Mouse (Mus musculus) liver, embryonic 12.5 days (tissue): Measurements from ENCODE around the gene Atp4a. TPM values are rescaled to one million over a fixed set of nuclear protein-coding genes. Genes with fewer than 3 reads are reported as not detected.

ENCODE experiments used
- ATAC-seq: fragments of 200-750 bp; cut with Nextera tagmentation; 2 replicates; pipeline ENCODE4 v1.8.0; 2017; ENCODE audit warnings: moderate number of reproducible peaks, mild to moderate bottlenecking, moderate library complexity
- H3K27ac ChIP-seq: fragments of 300-500 bp; sonication (generic); 2 replicates; pipeline ENCODE4 v1.5.1; 2016; ENCODE audit warnings: mild to moderate bottlenecking
- H3K27me3 ChIP-seq: fragments of 300-500 bp; sonication (generic); replicated peaks from 2 replicates; pipeline ENCODE4 v1.6.1; 2016; ENCODE audit warnings: mild to moderate bottlenecking, moderate library complexity
- H3K36me3 ChIP-seq: fragments of 300-500 bp; sonication (generic); 2 replicates; pipeline ENCODE4 v1.6.1; 2016; ENCODE audit warnings: mild to moderate bottlenecking, moderate library complexity
- H3K4me1 ChIP-seq: fragments of 300-500 bp; sonication (generic); 2 replicates; pipeline ENCODE4 v1.6.1; 2016
- H3K4me2 ChIP-seq: fragments of 300-500 bp; sonication (generic); 2 replicates; pipeline ENCODE4 v1.6.1; 2016; ENCODE audit warnings: mild to moderate bottlenecking, moderate library complexity
- H3K4me3 ChIP-seq: fragments of 300-500 bp; sonication (generic); 2 replicates; pipeline ENCODE4 v1.5.1; 2016; ENCODE audit warnings: mild to moderate bottlenecking, moderate library complexity
- H3K9ac ChIP-seq: fragments of 300-500 bp; sonication (generic); 2 replicates; pipeline ENCODE4 v1.6.1; 2016; ENCODE audit warnings: mild to moderate bottlenecking, moderate library complexity
- H3K9me3 ChIP-seq: fragments of 300-500 bp; sonication (generic); replicated peaks from 2 replicates; pipeline ENCODE4 v1.6.1; 2016; ENCODE audit warnings: mild to moderate bottlenecking, moderate library complexity
- WGBS: fragments of 180-500 bp; shearing (Covaris S2); methylation state at CpG from one replicate; pipeline ENCODE4 v1.1.7; 2016; ENCODE audit not compliant: insufficient replicate concordance; 5-methylcytosine and 5-hydroxymethylcytosine counted together
- polyA plus RNA-seq: library from polyadenylated mRNA; unstranded; fragments of >200 nt; fragmentation: Nextera tagmentation; extraction: Ambion mirVana; gene quantifications from 2 replicates; pipeline ENCODE4 v1.2.1, GENCODE M21; 2016

Atp4a gene
- polyA plus RNA-seq: 1.8 and 1.9 TPM in 2 replicates

- Histone ChIP-seq H3K4me3 (no peak within 1 kb of the TSS), H3K4me1 (peaks cover 13% of the 10 kb centered on the region), H3K27me3 (peaks cover 60% of the 10 kb centered on the region), H3K9ac (no peak within 1 kb of the TSS), H3K27ac (no peak within 1 kb of the TSS), H3K36me3 (no peaks in the 10 kb centered on the region), H3K9me3 (no peaks in the 10 kb centered on the region), H3K4me2 (no peak within 1 kb of the TSS)
- WGBS: 59% methylated on average over 3 of the region's 3 CpGs
- ATAC-seq: peak; percentile 50; the same call in 1 of the 2 replicates
Observed at GRCm38 (mm10) chr7:30711942-30712341, at the start of gene Atp4a. Atp4a (plus strand) TSS chr7:30712209.

- Histone ChIP-seq H3K9me3 (no peaks in the 10 kb centered on the region), H3K9ac (peak within 1 kb of the TSS; percentile 89), H3K27ac (peak within 1 kb of the TSS; percentile 78), H3K27me3 (peaks cover 5% of the 10 kb centered on the region; the same call in 1 of the 2 replicates), H3K36me3 (peaks cover 36% of the 10 kb centered on the region), H3K4me2 (peak within 1 kb of the TSS; percentile 84), H3K4me1 (peaks cover 22% of the 10 kb centered on the region), H3K4me3 (peak within 1 kb of the TSS; percentile 87)
- WGBS: 1% methylated on average over 34 of the region's 34 CpGs
- ATAC-seq: peak; percentile 91
Observed at GRCm38 (mm10) chr7:30664529-30665200, 47.3 kb upstream of the Atp4a start, which contains the start of gene Haus5. Haus5 (minus strand) TSS chr7:30664994.

GRCm38 (mm10) chr7:30665321-30665720 is 46.7 kb upstream of the Atp4a start:
- 0 out of 2 replicates have a peak, but pooled peaks have one; percentile 24 for ATAC-seq
- H3K27ac ChIP-seq: peak overlapping the region; percentile 78; the same call in 1 of the 2 replicates
- H3K36me3 ChIP-seq: peaks cover 29% of the 10 kb centered on the region
- no peaks in the 10 kb centered on the region for H3K9me3 ChIP-seq
- peaks cover 5% of the 10 kb centered on the region; the same call in 1 of the 2 replicates for H3K27me3 ChIP-seq
- H3K4me2 ChIP-seq: peak overlapping the region; percentile 84
- peak overlapping the region; percentile 87 for H3K4me3 ChIP-seq
- peaks cover 22% of the 10 kb centered on the region for H3K4me1 ChIP-seq
- WGBS: 4% methylated on average over 11 of the region's 11 CpGs
- peak overlapping the region; percentile 89 for H3K9ac ChIP-seq

GRCm38 (mm10) chr7:30669229-30669628 is 42.8 kb upstream of the Atp4a start:
- no peak overlapping the region for H3K27ac ChIP-seq
- no peaks in the 10 kb centered on the region for H3K36me3 ChIP-seq
- WGBS: 21% methylated on average over 3 of the region's 3 CpGs
- no peak overlapping the region for H3K4me3 ChIP-seq
- H3K27me3 ChIP-seq: peaks cover 5% of the 10 kb centered on the region; the same call in 1 of the 2 replicates
- H3K4me2 ChIP-seq: no peak overlapping the region
- H3K9me3 ChIP-seq: no peaks in the 10 kb centered on the region
- ATAC-seq: no peak
- peaks cover 9% of the 10 kb centered on the region for H3K4me1 ChIP-seq
- no peak overlapping the region for H3K9ac ChIP-seq

- peaks cover 10% of the 10 kb centered on the region; the same call in 1 of the 2 replicates for H3K27me3 ChIP-seq
- WGBS: 57% methylated on average over 9 of the region's 9 CpGs
Observed at GRCm38 (mm10) chr7:30671480-30671879, 40.5 kb upstream of the Atp4a start, which contains the start of gene Pmis2. Pmis2 (minus strand) TSS chr7:30671605.

GRCm38 (mm10) chr7:30678263-30678975 is 33.6 kb upstream of the Atp4a start:
- WGBS: 64% methylated on average over 5 of the region's 5 CpGs
- Histone ChIP-seq H3K36me3 (no peaks in the 10 kb centered on the region), H3K27me3 (0 out of 2 replicates have a peak, but pooled peaks cover 6% of the 10 kb centered on the region), H3K9ac (no peak overlapping the region), H3K27ac (no peak overlapping the region), H3K4me1 (no peaks in the 10 kb centered on the region), H3K4me2 (no peak overlapping the region), H3K9me3 (no peaks in the 10 kb centered on the region), H3K4me3 (no peak overlapping the region)
- no peak for ATAC-seq

More at GRCm38 (mm10) chr7:30671480-30671879, 40.5 kb upstream of the Atp4a start, which contains the start of gene Pmis2:
- no peaks in the 10 kb centered on the region for H3K36me3 ChIP-seq
- H3K27ac ChIP-seq: no peak within 1 kb of the TSS
- H3K4me1 ChIP-seq: no peaks in the 10 kb centered on the region
- no peaks in the 10 kb centered on the region for H3K9me3 ChIP-seq
- no peak within 1 kb of the TSS for H3K9ac ChIP-seq
- ATAC-seq: no peak
- H3K4me3 ChIP-seq: no peak within 1 kb of the TSS
- H3K4me2 ChIP-seq: no peak within 1 kb of the TSS

- no peak overlapping the region for H3K9ac ChIP-seq
- H3K27me3 ChIP-seq: no peaks in the 10 kb centered on the region
- H3K36me3 ChIP-seq: no peaks in the 10 kb centered on the region
- ATAC-seq: no peak
- no peaks in the 10 kb centered on the region for H3K9me3 ChIP-seq
- 71% methylated on average over 5 of the region's 5 CpGs for WGBS
- no peak overlapping the region for H3K27ac ChIP-seq
- no peaks in the 10 kb centered on the region for H3K4me1 ChIP-seq
- H3K4me3 ChIP-seq: no peak overlapping the region
- no peak overlapping the region for H3K4me2 ChIP-seq
Observed at GRCm38 (mm10) chr7:30681897-30682296, 30.1 kb upstream of the Atp4a start.

GRCm38 (mm10) chr7:30683425-30683824 is 28.6 kb upstream of the Atp4a start:
- Histone ChIP-seq H3K36me3 (no peaks in the 10 kb centered on the region), H3K9me3 (no peaks in the 10 kb centered on the region), H3K27me3 (peaks cover 6% of the 10 kb centered on the region; the same call in 1 of the 2 replicates), H3K4me3 (no peak overlapping the region), H3K4me2 (no peak overlapping the region), H3K4me1 (no peaks in the 10 kb centered on the region), H3K9ac (no peak overlapping the region), H3K27ac (no peak overlapping the region)
- ATAC-seq: no peak
- WGBS: 23% methylated on average over 2 of the region's 2 CpGs

GRCm38 (mm10) chr7:30688325-30688724 is 23.7 kb upstream of the Atp4a start:
- H3K27ac ChIP-seq: no peak overlapping the region
- WGBS: 84% methylated on average over 6 of the region's 6 CpGs
- no peaks in the 10 kb centered on the region for H3K4me1 ChIP-seq
- no peaks in the 10 kb centered on the region for H3K9me3 ChIP-seq
- peaks cover 7% of the 10 kb centered on the region; the same call in 1 of the 2 replicates for H3K27me3 ChIP-seq
- no peak overlapping the region for H3K4me2 ChIP-seq
- H3K9ac ChIP-seq: no peak overlapping the region
- no peak overlapping the region for H3K4me3 ChIP-seq
- H3K36me3 ChIP-seq: no peaks in the 10 kb centered on the region
- no peak for ATAC-seq

- H3K4me2 ChIP-seq: no peak overlapping the region
- H3K4me3 ChIP-seq: no peak overlapping the region
- no peaks in the 10 kb centered on the region for H3K9me3 ChIP-seq
- no peaks in the 10 kb centered on the region for H3K27me3 ChIP-seq
- no peaks in the 10 kb centered on the region for H3K36me3 ChIP-seq
- no peak overlapping the region for H3K27ac ChIP-seq
- peaks cover 5% of the 10 kb centered on the region for H3K4me1 ChIP-seq
- no peak overlapping the region for H3K9ac ChIP-seq
- no peak for ATAC-seq
- 17% methylated on average over 5 of the region's 5 CpGs for WGBS
Observed at GRCm38 (mm10) chr7:30698101-30698500, 13.9 kb upstream of the Atp4a start.

- ATAC-seq: peak; percentile 66; the same call in 1 of the 2 replicates
- peaks cover 5% of the 10 kb centered on the region for H3K4me1 ChIP-seq
- H3K27me3 ChIP-seq: no peaks in the 10 kb centered on the region
- no peak within 1 kb of the TSS for H3K4me2 ChIP-seq
- no peak within 1 kb of the TSS for H3K27ac ChIP-seq
- 38% methylated on average over 9 of the region's 9 CpGs for WGBS
- H3K4me3 ChIP-seq: no peak within 1 kb of the TSS
- no peak within 1 kb of the TSS for H3K9ac ChIP-seq
- H3K9me3 ChIP-seq: no peaks in the 10 kb centered on the region
- H3K36me3 ChIP-seq: no peaks in the 10 kb centered on the region
Observed at GRCm38 (mm10) chr7:30698589-30698988, 13.4 kb upstream of the Atp4a start, which contains the start of gene 2200002J24Rik. 2200002J24Rik (plus strand) TSS chr7:30698926.
